Mouse (Mus musculus) adrenal gland, adult 10 weeks (tissue): ENCODE measurements around the gene Gm49425. TPM values are rescaled to one million over a fixed set of nuclear protein-coding genes. Genes with fewer than 3 reads are reported as not detected.

ENCODE experiments used
- polyA plus RNA-seq: library from polyadenylated mRNA; stranded (reverse); fragments of 350-450 nt; fragmentation: Illumina TruSeq; extraction: RNeasy Lipid Tissue Mini Kit (QIAGEN cat#74804); gene quantifications from one replicate; pipeline ENCODE4 v1.2.3, GENCODE M21; 2014; ENCODE audit warnings: low read depth, low replicate concordance

Gm49425 gene
- polyA plus RNA-seq, result not detected

GRCm38 (mm10) chr15:101517161-101517560, at the start of gene Gm49425:
Gene Gm49425, minus strand, starts transcription at chr15:101517261.

DNA sequence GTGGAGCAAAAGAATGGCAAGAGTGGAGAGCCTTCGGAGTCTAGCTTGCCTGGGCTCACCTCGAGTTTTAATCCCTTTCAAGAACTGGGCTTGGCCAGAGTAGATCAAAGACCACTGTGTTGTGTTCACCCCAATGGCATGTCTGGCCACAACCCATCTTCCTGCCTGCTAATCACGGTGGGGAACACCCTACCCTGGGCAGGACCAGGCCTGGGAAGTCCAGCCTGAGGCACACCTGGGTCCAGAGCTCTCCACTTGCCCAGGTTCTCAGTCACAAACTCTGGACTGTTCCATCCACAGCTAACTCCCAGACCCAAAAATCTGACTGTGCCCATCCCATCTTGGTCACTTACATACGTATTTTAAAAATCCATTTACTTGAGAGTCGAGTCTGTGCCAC, 45.8 kb upstream of the Gm49425 start, which contains the start of gene Krt90:
Gene Krt90, minus strand, starts transcription at position 101 of the 400 bp plus-strand sequence.

GRCm38 (mm10) chr15:101550567-101550966, 33.5 kb upstream of the Gm49425 start, which contains the start of gene Krt82:
Gene Krt82, minus strand, starts transcription at chr15:101550667.

GRCm38 (mm10) chr15:101532720-101533119, 15.7 kb upstream of the Gm49425 start, which contains the start of gene Krt84:
Gene Krt84, minus strand, starts transcription at chr15:101532820.

DNA sequence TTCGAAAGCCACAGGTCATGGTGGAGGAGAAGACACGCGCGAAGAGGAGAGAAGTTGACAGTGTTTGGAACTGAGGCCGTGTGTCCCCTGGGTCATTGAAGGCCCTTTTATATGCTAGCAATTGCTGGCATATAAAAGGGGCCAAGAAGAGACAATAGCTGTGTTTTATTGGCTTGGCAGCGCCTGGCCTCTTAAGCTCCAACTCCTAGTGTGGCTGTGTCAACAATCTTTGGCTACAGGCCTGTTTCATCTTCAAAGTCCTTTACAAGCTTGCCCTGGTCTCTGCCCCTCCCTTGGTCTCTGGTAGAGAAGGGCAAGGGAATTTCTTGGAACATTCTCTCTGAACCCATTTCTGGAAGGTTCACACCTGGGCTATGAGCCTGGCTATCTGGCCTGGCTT, 25.6 kb downstream of the Gm49425 start, which contains the start of gene Krt83:
Gene Krt83, minus strand, starts transcription at position 82 of the 400 bp plus-strand sequence.

GRCm38 (mm10) chr15:101472952-101473528, 44.0 kb downstream of the Gm49425 start, which contains the start of gene Krt86:
Gene Krt86, plus strand, starts transcription at chr15:101473478.

Other genes starting within 250 kb of the Gm49425 start
- gene Atg101, start 233.0 kb downstream of the Gm49425 start, polyA plus RNA-seq, result not detected
- not detected for gene 6030408B16Rik, start 224.0 kb downstream of the Gm49425 start, polyA plus RNA-seq
- gene Krt80, start 147.1 kb downstream of the Gm49425 start, polyA plus RNA-seq, result 0.17 TPM
- not detected for gene Krt7, start 106.2 kb downstream of the Gm49425 start, polyA plus RNA-seq
- not detected for gene Krt87, start 78.5 kb downstream of the Gm49425 start, polyA plus RNA-seq
- not detected for gene Krt88, start 69.5 kb downstream of the Gm49425 start, polyA plus RNA-seq
- gene Krt81, start 53.5 kb downstream of the Gm49425 start, polyA plus RNA-seq, result not detected
- not detected for gene Krt86, start 43.8 kb downstream of the Gm49425 start, polyA plus RNA-seq
- gene Krt83, start 25.7 kb downstream of the Gm49425 start, polyA plus RNA-seq, result not detected
- not detected for gene Krt84, start 15.6 kb upstream of the Gm49425 start, polyA plus RNA-seq
- not detected for gene Krt82, start 33.4 kb upstream of the Gm49425 start, polyA plus RNA-seq
- gene Krt90, start 45.7 kb upstream of the Gm49425 start, polyA plus RNA-seq, result not detected
- not detected for gene Krt75, start 56.6 kb upstream of the Gm49425 start, polyA plus RNA-seq
- not detected for gene Gm5414, start 110.9 kb upstream of the Gm49425 start, polyA plus RNA-seq
- gene Gm5478, start 130.1 kb upstream of the Gm49425 start, polyA plus RNA-seq, result not detected
- not detected for gene Krt6b, start 163.0 kb upstream of the Gm49425 start, polyA plus RNA-seq
- not detected for gene Krt6a, start 177.0 kb upstream of the Gm49425 start, polyA plus RNA-seq
- gene Krt5, start 195.6 kb upstream of the Gm49425 start, polyA plus RNA-seq, result not detected
- gene Krt71, start 225.8 kb upstream of the Gm49425 start, polyA plus RNA-seq, result not detected